Mouse (Mus musculus): ENCODE measurements around the gene Pik3r1.

GRCm38 (mm10) chr13:101699742-101700141 is 68.3 kb downstream of the Pik3r1 start:
- TF ChIP-seq CTCF (IDR thresholded peaks at IDR 0.05; ENCODE audit: low read depth) (no peak), EP300 (IDR thresholded peaks at IDR 0.05; ENCODE audit: low read depth) (no peak)

Measured in heart, postnatal 0 days (tissue).